Mouse (Mus musculus): ENCODE measurements at regions not wholly inside any gene's neighbourhood (a gene's known extent, or its start where the extent isn't known, plus 50 kb on each side); places are given as distances from the start of the nearest gene placed in this dataset.

DNA sequence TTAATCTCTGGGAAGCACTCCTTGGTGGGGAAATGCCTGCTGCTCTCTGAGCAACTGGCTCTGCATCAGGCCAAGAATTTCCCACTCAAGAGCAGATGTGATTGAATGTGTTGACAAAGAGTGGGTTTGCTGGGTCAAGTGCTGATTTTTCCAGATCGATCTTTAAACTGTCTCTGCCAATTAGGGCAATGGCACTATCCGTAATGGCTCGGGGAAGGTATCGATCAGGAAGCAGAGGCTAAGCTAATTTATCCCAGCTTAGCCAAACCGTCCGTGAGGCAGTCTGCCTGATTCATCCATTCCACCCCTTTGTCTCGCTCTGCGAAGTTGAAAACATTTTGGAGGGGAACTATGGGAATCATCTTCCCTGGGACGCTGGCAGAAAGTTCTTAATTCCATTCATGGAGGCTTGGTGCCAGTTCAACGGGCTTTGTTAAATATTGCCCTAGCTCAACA is 291.9 kb upstream of the Lyplal1 start:
- Histone ChIP-seq H3K9me3 (replicated peaks; ENCODE audit: insufficient read depth, low read length) (no peaks in the 10 kb centered on the region), H3K27me3 (ENCODE audit: control insufficient read depth in 1 of 2, insufficient read depth in 2 of 2, low read length in 2 of 2) (no peaks in the 10 kb centered on the region), H3K27ac (ENCODE audit: control insufficient read depth, low read depth, low read length) (no peak overlapping the region), H3K4me3 (ENCODE audit: control insufficient read depth in 1 of 2, insufficient read depth in 1 of 2, low read depth in 2 of 2, low read length in 2 of 2) (no peak overlapping the region), H3K36me3 (ENCODE audit: control insufficient read depth in 1 of 2, insufficient read depth in 2 of 2, low read length in 2 of 2) (no peaks in the 10 kb centered on the region), H3K9ac (ENCODE audit: control insufficient read depth, low read depth, low read length, poor library complexity, severe bottlenecking) (no peak overlapping the region), H3K79me2 (ENCODE audit: control insufficient read depth, insufficient read depth, low read length, poor library complexity) (no peaks in the 10 kb centered on the region), H3K4me1 (ENCODE audit: control insufficient read depth in 1 of 2, insufficient read depth in 2 of 2, low read length in 2 of 2) (no peaks in the 10 kb centered on the region)
- TF ChIP-seq GABPA (IDR thresholded peaks at IDR 0.05; ENCODE audit: low read depth, low read length), result no peak
- no peak for TF ChIP-seq CTCF (IDR thresholded peaks at IDR 0.05 in 2 of 3, conservative IDR thresholded peaks at IDR 0.05 in 1 of 3; ENCODE audit: control insufficient read depth in 1 of 3, insufficient read depth in 1 of 3, low read depth in 2 of 3, low read length in 3 of 3, poor library complexity in 1 of 3, severe bottlenecking in 1 of 3)
- TF ChIP-seq JUND (IDR thresholded peaks at IDR 0.05; ENCODE audit: low read depth, low read length), result no peak
- TF ChIP-seq ZNF384 (IDR thresholded peaks at IDR 0.05; ENCODE audit: low read depth, low read length), result no peak
- TF ChIP-seq CHD2 (IDR thresholded peaks at IDR 0.05; ENCODE audit: low read length), result no peak
- TF ChIP-seq RCOR1 (IDR thresholded peaks at IDR 0.05; ENCODE audit: low read depth, low read length), result no peak
- no peak for TF ChIP-seq MAX (IDR thresholded peaks at IDR 0.05; ENCODE audit: low read length)
- no peak for TF ChIP-seq CHD1 (IDR thresholded peaks at IDR 0.05; ENCODE audit: low read depth, low read length)
- TF ChIP-seq ELF1 (IDR thresholded peaks at IDR 0.05; ENCODE audit: low read depth, low read length), result no peak
- no peak for TF ChIP-seq SMC3 (IDR thresholded peaks at IDR 0.05; ENCODE audit: low read depth, low read length)
- TF ChIP-seq ZKSCAN1 (IDR thresholded peaks at IDR 0.05; ENCODE audit: low read depth, low read length), result no peak
- TF ChIP-seq MAZ (IDR thresholded peaks at IDR 0.05; ENCODE audit: low read depth, low read length), result no peak
- TF ChIP-seq MXI1 (IDR thresholded peaks at IDR 0.05; ENCODE audit: low read depth, low read length), result no peak
- TF ChIP-seq ZMIZ1 (IDR thresholded peaks at IDR 0.05; ENCODE audit: low read depth, low read length), result no peak
- no peak for TF ChIP-seq NRF1 (IDR thresholded peaks at IDR 0.05; ENCODE audit: insufficient read depth, low read depth, low read length, poor library complexity, severe bottlenecking)
- no peak for DNase-seq (ENCODE audit: low read depth, low spot score)

DNA sequence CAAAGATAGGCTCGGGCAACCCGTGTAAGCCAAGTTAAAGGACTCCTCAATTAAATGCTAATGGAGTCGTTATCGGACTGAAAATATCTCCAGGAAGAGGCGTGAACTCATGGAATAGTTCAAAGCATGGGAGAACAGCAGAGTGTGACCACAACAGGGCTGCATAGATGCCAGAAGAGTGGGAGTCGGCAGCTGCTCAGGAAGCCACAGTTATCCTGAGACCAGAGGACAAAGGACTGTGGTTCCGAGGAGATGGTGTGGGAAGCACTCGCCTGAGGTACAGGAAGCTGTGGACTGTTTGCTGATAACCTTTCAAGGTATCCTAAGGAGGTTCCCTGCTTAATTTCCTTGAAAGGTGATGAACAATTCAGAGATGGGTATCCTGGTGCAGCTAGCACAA is 290.5 kb upstream of the Lyplal1 start:
- Histone ChIP-seq H3K9ac (ENCODE audit: control insufficient read depth, low read depth, low read length, poor library complexity, severe bottlenecking) (no peak overlapping the region), H3K79me2 (ENCODE audit: control insufficient read depth, insufficient read depth, low read length, poor library complexity) (no peaks in the 10 kb centered on the region), H3K27ac (ENCODE audit: control insufficient read depth, low read depth, low read length) (no peak overlapping the region), H3K36me3 (ENCODE audit: control insufficient read depth in 1 of 2, insufficient read depth in 2 of 2, low read length in 2 of 2) (no peaks in the 10 kb centered on the region), H3K4me3 (ENCODE audit: control insufficient read depth in 1 of 2, insufficient read depth in 1 of 2, low read depth in 2 of 2, low read length in 2 of 2) (no peak overlapping the region), H3K9me3 (replicated peaks; ENCODE audit: insufficient read depth, low read length) (no peaks in the 10 kb centered on the region), H3K4me1 (ENCODE audit: control insufficient read depth in 1 of 2, insufficient read depth in 2 of 2, low read length in 2 of 2) (no peaks in the 10 kb centered on the region), H3K27me3 (ENCODE audit: control insufficient read depth in 1 of 2, insufficient read depth in 2 of 2, low read length in 2 of 2) (no peaks in the 10 kb centered on the region)
- no peak for DNase-seq (ENCODE audit: low read depth, low spot score)
- TF ChIP-seq CHD1 (IDR thresholded peaks at IDR 0.05; ENCODE audit: low read depth, low read length) (no peak), SIN3A (IDR thresholded peaks at IDR 0.05; ENCODE audit: low read length) (no peak), ZMIZ1 (IDR thresholded peaks at IDR 0.05; ENCODE audit: low read depth, low read length) (no peak), MEF2A (IDR thresholded peaks at IDR 0.05; ENCODE audit: extremely low read depth, insufficient replicate concordance, low read depth, low read length, poor library complexity, severe bottlenecking) (no peak), ELF1 (IDR thresholded peaks at IDR 0.05; ENCODE audit: low read depth, low read length) (no peak), UBTF (IDR thresholded peaks at IDR 0.05; ENCODE audit: borderline replicate concordance, insufficient read depth, low read depth, low read length) (no peak), ZKSCAN1 (IDR thresholded peaks at IDR 0.05; ENCODE audit: low read depth, low read length) (no peak), TCF12 (IDR thresholded peaks at IDR 0.05; ENCODE audit: low read depth, low read length) (no peak), MYC (IDR thresholded peaks at IDR 0.05; ENCODE audit: low read depth, low read length) (no peak), CTCF (IDR thresholded peaks at IDR 0.05 in 2 of 3, conservative IDR thresholded peaks at IDR 0.05 in 1 of 3; ENCODE audit: control insufficient read depth in 1 of 3, insufficient read depth in 1 of 3, low read depth in 2 of 3, low read length in 3 of 3, poor library complexity in 1 of 3, severe bottlenecking in 1 of 3) (no peak), MXI1 (IDR thresholded peaks at IDR 0.05; ENCODE audit: low read depth, low read length) (no peak), CHD2 (IDR thresholded peaks at IDR 0.05; ENCODE audit: low read length) (no peak), GABPA (IDR thresholded peaks at IDR 0.05; ENCODE audit: low read depth, low read length) (no peak), HCFC1 (IDR thresholded peaks at IDR 0.05; ENCODE audit: low read depth, low read length) (no peak), SMC3 (IDR thresholded peaks at IDR 0.05; ENCODE audit: low read depth, low read length) (no peak)

Measured in MEL (cell line).